Mouse (Mus musculus) midbrain, embryonic 14.5 days (tissue): ENCODE measurements at regions not wholly inside any gene's neighbourhood (a gene's known extent, or its start where the extent isn't known, plus 50 kb on each side); places are given as distances from the start of the nearest gene placed in this dataset.

ENCODE experiments used
- ATAC-seq: fragments of 200-750 bp; cut with Nextera tagmentation; 2 replicates; pipeline ENCODE4 v1.8.0; 2017; ENCODE audit warnings: moderate number of reproducible peaks, moderate library complexity; ENCODE audit not compliant: low FRiP score, low TSS enrichment
- DNase-seq: peaks from one replicate; pipeline ENCODE4 v3.0.0-alpha.2; 2015
- H3K27ac ChIP-seq: fragments of 300-500 bp; sonication (generic); replicated peaks from 2 replicates; pipeline ENCODE4 v1.5.1; 2014; ENCODE audit warnings: mild to moderate bottlenecking, low read depth, low read length, moderate library complexity
- H3K27me3 ChIP-seq: fragments of 300-500 bp; sonication (generic); 2 replicates; pipeline ENCODE4 v1.6.1; 2014; ENCODE audit warnings: low read length, control low read depth, mixed read lengths; ENCODE audit not compliant: control insufficient read depth, insufficient read depth
- H3K36me3 ChIP-seq: fragments of 300-500 bp; sonication (generic); 2 replicates; pipeline ENCODE4 v1.6.1; 2014; ENCODE audit warnings: low read length, control low read depth; ENCODE audit not compliant: control insufficient read depth, insufficient read depth
- H3K4me1 ChIP-seq: fragments of 300-500 bp; sonication (generic); 2 replicates; pipeline ENCODE4 v1.6.1; 2014; ENCODE audit warnings: mild to moderate bottlenecking, antibody characterized with exemption, low read length, control low read depth; ENCODE audit not compliant: control insufficient read depth, insufficient read depth
- H3K4me2 ChIP-seq: fragments of 300-500 bp; sonication (generic); 2 replicates; pipeline ENCODE4 v1.6.1; 2014; ENCODE audit warnings: mild to moderate bottlenecking, low read length, moderate library complexity
- H3K4me3 ChIP-seq: fragments of 300-500 bp; sonication (generic); replicated peaks from 2 replicates; pipeline ENCODE4 v1.5.1; 2014; ENCODE audit warnings: low read depth, low read length
- H3K9ac ChIP-seq: fragments of 300-500 bp; sonication (generic); replicated peaks from 2 replicates; pipeline ENCODE4 v1.6.1; 2014; ENCODE audit warnings: mild to moderate bottlenecking, low read length, moderate library complexity
- H3K9me3 ChIP-seq: fragments of 300-500 bp; sonication (generic); 2 replicates; pipeline ENCODE4 v1.6.1; 2016; ENCODE audit warnings: low read length, control low read depth, mixed read lengths; ENCODE audit not compliant: control insufficient read depth
- WGBS: fragments of 180-500 bp; shearing (Covaris S2); extraction: QIAGEN DNeasy Blood & Tissue Kit; methylation state at CpG from one replicate; pipeline ENCODE4 v1.1.7; 2014; 5-methylcytosine and 5-hydroxymethylcytosine counted together

GRCm38 (mm10) chr8:128183081-128183480 lies 175.3 kb upstream of the Nrp1 start:
- Histone ChIP-seq H3K36me3 (no peaks in the 10 kb centered on the region), H3K4me3 (no peak overlapping the region), H3K9ac (no peak overlapping the region), H3K4me1 (no peaks in the 10 kb centered on the region), H3K27me3 (no peaks in the 10 kb centered on the region), H3K4me2 (no peak overlapping the region), H3K27ac (no peak overlapping the region), H3K9me3 (no peaks in the 10 kb centered on the region)
- DNase-seq (no peak), ATAC-seq (no peak)
- WGBS: 83% methylated on average over 4 of the region's 4 CpGs

GRCm38 (mm10) chr8:128188321-128188720 lies 170.1 kb upstream of the Nrp1 start:
- ATAC-seq (no peak), DNase-seq (no peak)
- Histone ChIP-seq H3K9ac (no peak overlapping the region), H3K27me3 (no peaks in the 10 kb centered on the region), H3K36me3 (no peaks in the 10 kb centered on the region), H3K27ac (no peak overlapping the region), H3K4me3 (no peak overlapping the region), H3K4me1 (no peaks in the 10 kb centered on the region), H3K4me2 (no peak overlapping the region), H3K9me3 (no peaks in the 10 kb centered on the region)
- WGBS: 89% methylated on average over 6 of the region's 6 CpGs

GRCm38 (mm10) chr8:128193293-128193887 lies 165.0 kb upstream of the Nrp1 start:
- Histone ChIP-seq H3K4me2 (no peak overlapping the region), H3K36me3 (no peaks in the 10 kb centered on the region), H3K9ac (no peak overlapping the region), H3K4me3 (no peak overlapping the region), H3K27ac (no peak overlapping the region), H3K4me1 (no peaks in the 10 kb centered on the region), H3K9me3 (no peaks in the 10 kb centered on the region), H3K27me3 (no peaks in the 10 kb centered on the region)
- 86% methylated on average over 3 of the region's 3 CpGs for WGBS
- ATAC-seq (no peak), DNase-seq (no peak)

GRCm38 (mm10) chr8:128200815-128201214 lies 157.6 kb upstream of the Nrp1 start:
- Histone ChIP-seq H3K4me3 (no peak overlapping the region), H3K9me3 (no peaks in the 10 kb centered on the region), H3K36me3 (no peaks in the 10 kb centered on the region), H3K4me2 (no peak overlapping the region), H3K27me3 (no peaks in the 10 kb centered on the region), H3K9ac (no peak overlapping the region), H3K4me1 (no peaks in the 10 kb centered on the region), H3K27ac (no peak overlapping the region)
- ATAC-seq: no peak
- no peak for DNase-seq
- WGBS: 90% methylated on average over 1 of the region's 1 CpGs

GRCm38 (mm10) chr8:128201635-128202034 lies 156.8 kb upstream of the Nrp1 start:
- DNase-seq: no peak
- H3K4me2 ChIP-seq: no peak overlapping the region
- 90% methylated on average over 4 of the region's 4 CpGs for WGBS
- no peak overlapping the region for H3K4me3 ChIP-seq
- H3K9ac ChIP-seq: no peak overlapping the region
- no peaks in the 10 kb centered on the region for H3K9me3 ChIP-seq
- no peaks in the 10 kb centered on the region for H3K36me3 ChIP-seq
- ATAC-seq: no peak
- H3K4me1 ChIP-seq: no peaks in the 10 kb centered on the region
- H3K27me3 ChIP-seq: no peaks in the 10 kb centered on the region
- H3K27ac ChIP-seq: no peak overlapping the region

GRCm38 (mm10) chr8:128202158-128202886 lies 156.1 kb upstream of the Nrp1 start:
- DNase-seq (no peak), ATAC-seq (no peak)
- 85% methylated on average over 4 of the region's 4 CpGs for WGBS
- Histone ChIP-seq H3K4me1 (no peaks in the 10 kb centered on the region), H3K27ac (no peak overlapping the region), H3K9me3 (no peaks in the 10 kb centered on the region), H3K36me3 (no peaks in the 10 kb centered on the region), H3K4me3 (no peak overlapping the region), H3K4me2 (no peak overlapping the region), H3K27me3 (no peaks in the 10 kb centered on the region), H3K9ac (no peak overlapping the region)

- 92% methylated on average over 3 of the region's 3 CpGs for WGBS
Observed at GRCm38 (mm10) chr8:128204803-128205202, 153.6 kb upstream of the Nrp1 start.

GRCm38 (mm10) chr8:128207138-128207537 lies 151.3 kb upstream of the Nrp1 start:
- DNase-seq (no peak), ATAC-seq (no peak)
- Histone ChIP-seq H3K4me2 (no peak overlapping the region), H3K27ac (no peak overlapping the region), H3K4me3 (no peak overlapping the region), H3K27me3 (no peaks in the 10 kb centered on the region), H3K9ac (no peak overlapping the region), H3K4me1 (no peaks in the 10 kb centered on the region), H3K9me3 (no peaks in the 10 kb centered on the region), H3K36me3 (no peaks in the 10 kb centered on the region)

More at GRCm38 (mm10) chr8:128204803-128205202, 153.6 kb upstream of the Nrp1 start:
- Histone ChIP-seq H3K4me3 (no peak overlapping the region), H3K4me1 (no peaks in the 10 kb centered on the region), H3K27ac (no peak overlapping the region), H3K9ac (no peak overlapping the region), H3K27me3 (no peaks in the 10 kb centered on the region), H3K36me3 (no peaks in the 10 kb centered on the region), H3K9me3 (no peaks in the 10 kb centered on the region), H3K4me2 (no peak overlapping the region)
- DNase-seq (no peak), ATAC-seq (no peak)

- H3K27me3 ChIP-seq: no peaks in the 10 kb centered on the region
- H3K27ac ChIP-seq: no peak overlapping the region
- no peaks in the 10 kb centered on the region for H3K9me3 ChIP-seq
- H3K4me3 ChIP-seq: no peak overlapping the region
- H3K4me2 ChIP-seq: no peak overlapping the region
- DNase-seq (no peak), ATAC-seq (no peak)
- H3K4me1 ChIP-seq: no peaks in the 10 kb centered on the region
- no peak overlapping the region for H3K9ac ChIP-seq
- 87% methylated on average over 5 of the region's 5 CpGs for WGBS
- no peaks in the 10 kb centered on the region for H3K36me3 ChIP-seq
Observed at GRCm38 (mm10) chr8:128210761-128211160, 147.6 kb upstream of the Nrp1 start.
